Comparison of ENCODE assay signal across 8 mouse cellular contexts in genomic region chr1:51289620-51290445, GRCm38 (mm10). TPM values are rescaled to one million over a fixed set of nuclear protein-coding genes. Genes with fewer than 3 reads are reported as not detected.
A peak's percentile ranks its signal among the peaks of the same experiment; 100 is the strongest.
DNase-seq lines count a peak whose midpoint lies in the region; ATAC-seq and TF ChIP-seq lines count a peak whose summit lies in the region.

No protein-coding gene starts in this region.

- peak overlapping the region; percentile 99 for H3K27ac ChIP-seq in heart, embryonic 13.5 days (replicated peaks)
- H3K27ac ChIP-seq in midbrain, postnatal 0 days (ENCODE audit: low read depth, low read length), result no peak overlapping the region; the same call in 1 of the 2 replicates

- H3K27me3 ChIP-seq in heart, embryonic 13.5 days (replicated peaks), result no peaks in the 10 kb centered on the region
- H3K27me3 ChIP-seq in midbrain, postnatal 0 days (ENCODE audit: insufficient read depth, low read length), result no peaks in the 10 kb centered on the region

- TF ChIP-seq CTCF in midbrain, postnatal 0 days (IDR thresholded peaks at IDR 0.05), result no peak

- peak; percentile 38 for DNase-seq in adrenal gland, postnatal 10 days
- DNase-seq in adrenal gland, postnatal 25 days, result no peak
- peak; percentile 66 for DNase-seq in MN1 (ENCODE audit: low spot score)
- peak; percentile 52 to 72 for DNase-seq in kidney, postnatal 25 days
- peak; percentile 26 for DNase-seq in midbrain, postnatal 0 days (ENCODE audit: low spot score)
- no peak for DNase-seq in ovary, postnatal 10 days (ENCODE audit: low spot score)
- DNase-seq in cerebellum, adult 9-10 months, result no peak

- 45% methylated on average over 17 of the region's 17 CpGs for WGBS in heart, embryonic 13.5 days
- WGBS in midbrain, postnatal 0 days, result 88% methylated on average over 17 of the region's 17 CpGs

- peak overlapping the region; percentile 63 for H3K4me3 ChIP-seq in heart, embryonic 13.5 days
- H3K4me3 ChIP-seq in midbrain, postnatal 0 days (ENCODE audit: low read depth, low read length), result peak overlapping the region; percentile 5; the same call in 1 of the 2 replicates

- peaks cover 48% of the 10 kb centered on the region for H3K4me1 ChIP-seq in heart, embryonic 13.5 days
- H3K4me1 ChIP-seq in midbrain, postnatal 0 days (ENCODE audit: insufficient read depth, low read length), result no peaks in the 10 kb centered on the region

- H3K36me3 ChIP-seq in heart, embryonic 13.5 days, result peaks cover 10% of the 10 kb centered on the region
- no peaks in the 10 kb centered on the region for H3K36me3 ChIP-seq in midbrain, postnatal 0 days (ENCODE audit: insufficient read depth, low read length)

- H3K9ac ChIP-seq in heart, embryonic 13.5 days, result peak overlapping the region; percentile 90
- no peak overlapping the region for H3K9ac ChIP-seq in midbrain, postnatal 0 days (replicated peaks; ENCODE audit: low read length, poor library complexity, severe bottlenecking)

- H3K4me2 ChIP-seq in heart, embryonic 13.5 days, result peak overlapping the region; percentile 79
- peak overlapping the region; percentile 15; the same call in 1 of the 2 replicates for H3K4me2 ChIP-seq in midbrain, postnatal 0 days (ENCODE audit: low read depth, low read length, poor library complexity, severe bottlenecking)

- no peaks in the 10 kb centered on the region for H3K9me3 ChIP-seq in heart, embryonic 13.5 days
- H3K9me3 ChIP-seq in midbrain, postnatal 0 days (ENCODE audit: low read length), result no peaks in the 10 kb centered on the region

- no peak for ATAC-seq in heart, embryonic 13.5 days (ENCODE audit: extremely low read depth, insufficient number of reproducible peaks, low FRiP score, low TSS enrichment)
- no peak for ATAC-seq in midbrain, postnatal 0 days (ENCODE audit: low FRiP score)

RNA-seq across cellular contexts. Expression of gene Cavin2, which starts 0.9 kb away (rescaled TPM):
- total RNA-seq in adrenal gland, postnatal 10 days (2021), result 100 to 1,000 TPM; 134 TPM
- 33.7 and 34.5 TPM in 2 replicates for total RNA-seq in adrenal gland, postnatal 25 days (2021)
- 138 and 153 TPM in 2 replicates for polyA plus RNA-seq in heart, embryonic 13.5 days (2015; fragmentation: Nextera tagmentation; extraction: Ambion mirVana)
- total RNA-seq in midbrain, postnatal 0 days (2014; rRNA removed), result 7.5 and 10.8 TPM in 2 replicates
- 8.4 and 8.7 TPM in 2 replicates for polyA plus RNA-seq in midbrain, postnatal 0 days (2015; fragmentation: Nextera tagmentation; extraction: Ambion mirVana)

Comparison
In these comparisons a context has a peak if more than half of its experiments do, and no peak if none do; other contexts are left out.
1. DNase-seq: peak in adrenal gland, postnatal 10 days (single experiment), MN1 (single experiment), kidney, postnatal 25 days (2 of 2) and midbrain, postnatal 0 days (single experiment); none in adrenal gland, postnatal 25 days (single experiment), ovary, postnatal 10 days (single experiment) and cerebellum, adult 9-10 months (single experiment).